Mouse (Mus musculus): ENCODE measurements around the gene Atrnl1. TPM values are rescaled to one million over a fixed set of nuclear protein-coding genes. Genes with fewer than 3 reads are reported as not detected.

Atrnl1 gene
- polyA plus RNA-seq, 1 experiment from 2014 or later: 8.1 TPM

DNA sequence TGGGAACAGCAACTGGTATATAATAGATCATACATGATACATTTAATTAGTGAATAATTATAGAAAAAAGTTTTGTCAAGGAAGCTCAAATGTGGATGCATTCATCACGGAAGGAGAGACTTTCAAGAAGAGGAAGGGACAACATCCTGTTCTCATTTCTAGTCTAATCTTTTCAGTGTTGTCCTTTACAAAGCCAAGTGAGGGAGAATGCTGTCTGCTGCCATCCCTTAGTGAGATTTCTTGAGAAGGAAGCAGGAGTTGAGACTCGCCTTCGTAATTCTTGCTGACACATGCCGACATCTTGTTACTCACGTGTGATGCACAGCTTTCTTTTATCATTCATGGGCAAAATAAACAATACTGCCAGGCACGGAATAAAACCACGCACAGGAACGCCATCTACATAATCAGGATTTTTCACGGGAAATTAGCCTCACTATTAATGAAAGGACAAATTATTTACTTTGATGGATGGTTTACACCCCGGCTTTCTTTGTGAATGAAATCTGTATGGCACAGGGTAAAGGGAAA lies 316.2 kb downstream of the Atrnl1 start:
- H3K36me3 ChIP-seq (ENCODE audit: insufficient read depth, low read length): no peaks in the 10 kb centered on the region
- no peak for DNase-seq (ENCODE audit: low spot score)
- 29% methylated on average over 10 of the region's 10 CpGs for WGBS
- no peaks in the 10 kb centered on the region for H3K4me1 ChIP-seq (replicated peaks; ENCODE audit: insufficient read depth, low read length)
- no peaks in the 10 kb centered on the region for H3K9me3 ChIP-seq (replicated peaks; ENCODE audit: low read length)
- no peaks in the 10 kb centered on the region for H3K27me3 ChIP-seq (ENCODE audit: insufficient read depth, low read length)
- no peak overlapping the region for H3K27ac ChIP-seq
- H3K4me3 ChIP-seq (replicated peaks; ENCODE audit: low read depth, low read length): no peak overlapping the region
- ATAC-seq (replicated peaks; ENCODE audit: low FRiP score, low read depth): no peak
- TF ChIP-seq CTCF (IDR thresholded peaks at IDR 0.05; ENCODE audit: low read depth): no peak
- H3K9ac ChIP-seq (ENCODE audit: low read depth, low read length): no peak overlapping the region
- no peak overlapping the region for H3K4me2 ChIP-seq (ENCODE audit: low read length)

DNA sequence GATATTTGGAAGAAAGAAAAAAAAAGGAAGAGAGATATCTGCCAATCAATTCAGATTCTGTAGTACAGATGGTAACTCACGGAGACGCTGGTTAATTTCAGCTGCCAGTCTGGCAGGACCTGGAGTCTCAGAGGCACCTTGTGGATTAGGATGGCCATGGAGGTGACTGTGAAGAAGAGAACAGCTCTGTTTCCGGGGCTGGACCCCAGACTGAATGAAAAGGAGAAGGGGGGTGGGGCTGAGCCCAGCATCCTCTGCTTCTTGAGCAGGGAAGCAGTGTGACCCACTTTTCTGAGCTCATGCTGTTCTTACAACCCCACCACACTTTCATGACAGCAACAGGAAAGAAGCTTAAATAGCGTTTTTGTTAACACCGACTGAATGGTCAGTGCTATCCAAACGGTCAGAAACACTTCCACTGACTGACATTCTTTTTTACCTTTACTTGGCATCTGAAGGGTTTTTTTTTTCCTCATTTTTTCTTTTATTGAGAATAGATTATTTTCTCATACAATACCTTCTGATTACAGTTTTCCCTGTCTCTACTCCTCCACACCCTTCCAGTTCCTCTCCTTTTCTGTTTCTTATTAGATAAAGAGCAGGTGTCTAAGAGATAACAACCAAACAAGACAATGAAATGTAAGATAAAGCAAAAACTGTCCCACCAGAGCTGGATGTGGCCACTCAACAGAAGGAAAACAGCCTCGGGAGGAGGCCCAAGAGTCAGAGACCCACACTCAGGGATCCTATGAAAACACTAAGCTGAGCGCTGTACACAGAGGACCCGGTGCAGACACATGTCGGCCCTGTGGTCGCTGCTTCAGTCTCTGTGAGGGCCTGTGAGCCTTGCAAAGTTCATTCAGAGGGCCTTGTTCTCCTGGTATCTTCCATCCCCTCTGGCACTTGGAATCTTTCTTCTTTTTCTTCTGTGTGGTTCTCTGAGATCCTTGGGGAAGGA lies 317.0 kb downstream of the Atrnl1 start:
- ATAC-seq (replicated peaks; ENCODE audit: low FRiP score, low read depth): no peak
- no peaks in the 10 kb centered on the region for H3K27me3 ChIP-seq (ENCODE audit: insufficient read depth, low read length)
- no peaks in the 10 kb centered on the region for H3K9me3 ChIP-seq (replicated peaks; ENCODE audit: low read length)
- DNase-seq (ENCODE audit: low spot score): no peak
- WGBS: 66% methylated on average over 11 of the region's 11 CpGs
- no peak overlapping the region for H3K27ac ChIP-seq
- H3K4me2 ChIP-seq (ENCODE audit: low read length): no peak overlapping the region
- no peak for TF ChIP-seq CTCF (IDR thresholded peaks at IDR 0.05; ENCODE audit: low read depth)
- H3K36me3 ChIP-seq (ENCODE audit: insufficient read depth, low read length): no peaks in the 10 kb centered on the region
- no peak overlapping the region for H3K4me3 ChIP-seq (replicated peaks; ENCODE audit: low read depth, low read length)
- H3K4me1 ChIP-seq (replicated peaks; ENCODE audit: insufficient read depth, low read length): no peaks in the 10 kb centered on the region
- H3K9ac ChIP-seq (ENCODE audit: low read depth, low read length): no peak overlapping the region

DNA sequence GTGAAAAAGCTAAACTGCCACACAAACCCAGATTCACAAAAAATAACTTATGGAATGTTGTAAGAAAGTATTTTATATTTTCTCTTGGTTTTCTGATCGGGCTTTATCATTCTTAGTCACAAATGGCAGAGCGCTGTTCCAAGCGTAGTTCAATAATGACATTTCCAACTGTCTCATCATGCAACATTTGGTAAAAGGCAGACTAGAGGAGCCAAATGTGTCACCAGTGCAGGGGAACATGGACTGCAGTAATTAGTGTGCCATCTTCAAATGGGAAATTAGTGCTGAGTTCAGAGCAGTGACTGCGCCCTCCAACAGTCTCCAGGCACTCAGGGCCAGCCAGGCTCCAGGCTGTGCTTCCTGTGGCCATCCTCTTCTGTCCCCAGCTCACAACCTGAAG lies 320.8 kb downstream of the Atrnl1 start:
- H3K9ac ChIP-seq (ENCODE audit: low read depth, low read length): no peak overlapping the region
- no peaks in the 10 kb centered on the region for H3K4me1 ChIP-seq (replicated peaks; ENCODE audit: insufficient read depth, low read length)
- TF ChIP-seq CTCF (IDR thresholded peaks at IDR 0.05; ENCODE audit: low read depth): no peak
- H3K27ac ChIP-seq: no peak overlapping the region
- no peak for DNase-seq (ENCODE audit: low spot score)
- H3K4me3 ChIP-seq (replicated peaks; ENCODE audit: low read depth, low read length): no peak overlapping the region
- ATAC-seq (replicated peaks; ENCODE audit: low FRiP score, low read depth): no peak
- H3K27me3 ChIP-seq (ENCODE audit: insufficient read depth, low read length): no peaks in the 10 kb centered on the region
- WGBS: 97% methylated on average over 4 of the region's 4 CpGs
- no peak overlapping the region for H3K4me2 ChIP-seq (ENCODE audit: low read length)
- no peaks in the 10 kb centered on the region for H3K9me3 ChIP-seq (replicated peaks; ENCODE audit: low read length)
- no peaks in the 10 kb centered on the region for H3K36me3 ChIP-seq (ENCODE audit: insufficient read depth, low read length)

DNA sequence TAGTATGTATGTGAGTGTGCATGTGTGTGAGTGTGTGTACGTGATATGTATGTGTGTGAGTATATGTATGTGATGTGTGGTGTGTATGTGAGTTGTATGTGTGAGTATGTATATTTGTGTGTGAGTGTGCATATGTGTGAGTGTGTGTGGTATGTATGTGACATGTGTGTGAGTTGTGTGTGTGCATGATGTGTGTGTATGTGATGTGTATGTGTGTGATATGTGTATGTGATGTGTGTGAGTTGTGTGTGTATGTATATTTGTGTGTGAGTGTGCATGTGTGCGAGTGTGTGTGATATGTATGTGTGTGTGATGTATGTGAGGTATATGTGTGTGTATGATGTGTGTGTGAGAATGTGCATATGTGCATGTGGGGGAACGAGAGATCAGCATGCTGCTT lies 326.0 kb downstream of the Atrnl1 start:
- no peak overlapping the region for H3K27ac ChIP-seq
- no peaks in the 10 kb centered on the region for H3K9me3 ChIP-seq (replicated peaks; ENCODE audit: low read length)
- H3K9ac ChIP-seq (ENCODE audit: low read depth, low read length): no peak overlapping the region
- H3K27me3 ChIP-seq (ENCODE audit: insufficient read depth, low read length): no peaks in the 10 kb centered on the region
- ATAC-seq (replicated peaks; ENCODE audit: low FRiP score, low read depth) (no peak), DNase-seq (ENCODE audit: low spot score) (no peak)
- WGBS: 84% methylated on average over 3 of the region's 3 CpGs
- H3K36me3 ChIP-seq (ENCODE audit: insufficient read depth, low read length): no peaks in the 10 kb centered on the region
- H3K4me1 ChIP-seq (replicated peaks; ENCODE audit: insufficient read depth, low read length): no peaks in the 10 kb centered on the region
- H3K4me3 ChIP-seq (replicated peaks; ENCODE audit: low read depth, low read length): no peak overlapping the region
- H3K4me2 ChIP-seq (ENCODE audit: low read length): no peak overlapping the region
- no peak for TF ChIP-seq CTCF (IDR thresholded peaks at IDR 0.05; ENCODE audit: low read depth)

DNA sequence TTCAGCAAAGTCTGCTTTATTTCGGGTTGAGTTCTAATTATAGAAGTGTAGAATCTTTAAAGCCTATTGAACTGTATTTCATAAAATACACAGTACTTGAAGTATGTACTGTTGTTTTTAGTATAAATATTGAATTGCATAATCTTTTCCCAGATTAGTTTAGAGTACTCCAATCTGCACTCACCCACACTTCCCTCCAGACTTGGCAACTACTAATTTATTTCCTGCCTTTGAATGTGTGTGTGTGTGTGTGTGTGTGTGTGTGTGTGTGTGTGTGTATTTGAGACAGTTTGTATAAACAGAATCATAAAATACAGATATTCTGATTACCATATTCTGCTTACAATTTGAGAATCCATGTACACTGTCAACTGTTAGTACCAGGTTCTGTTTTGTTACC lies 328.3 kb downstream of the Atrnl1 start:
- H3K9ac ChIP-seq (ENCODE audit: low read depth, low read length): no peak overlapping the region
- H3K4me2 ChIP-seq (ENCODE audit: low read length): no peak overlapping the region
- no peaks in the 10 kb centered on the region for H3K9me3 ChIP-seq (replicated peaks; ENCODE audit: low read length)
- no peaks in the 10 kb centered on the region for H3K36me3 ChIP-seq (ENCODE audit: insufficient read depth, low read length)
- ATAC-seq (replicated peaks; ENCODE audit: low FRiP score, low read depth) (no peak), DNase-seq (ENCODE audit: low spot score) (peak; percentile 6)
- WGBS: 65% methylated on average over 1 of the region's 1 CpGs
- no peak overlapping the region for H3K27ac ChIP-seq
- no peaks in the 10 kb centered on the region for H3K27me3 ChIP-seq (ENCODE audit: insufficient read depth, low read length)
- TF ChIP-seq CTCF (IDR thresholded peaks at IDR 0.05; ENCODE audit: low read depth): no peak
- H3K4me1 ChIP-seq (replicated peaks; ENCODE audit: insufficient read depth, low read length): no peaks in the 10 kb centered on the region
- H3K4me3 ChIP-seq (replicated peaks; ENCODE audit: low read depth, low read length): no peak overlapping the region

DNA sequence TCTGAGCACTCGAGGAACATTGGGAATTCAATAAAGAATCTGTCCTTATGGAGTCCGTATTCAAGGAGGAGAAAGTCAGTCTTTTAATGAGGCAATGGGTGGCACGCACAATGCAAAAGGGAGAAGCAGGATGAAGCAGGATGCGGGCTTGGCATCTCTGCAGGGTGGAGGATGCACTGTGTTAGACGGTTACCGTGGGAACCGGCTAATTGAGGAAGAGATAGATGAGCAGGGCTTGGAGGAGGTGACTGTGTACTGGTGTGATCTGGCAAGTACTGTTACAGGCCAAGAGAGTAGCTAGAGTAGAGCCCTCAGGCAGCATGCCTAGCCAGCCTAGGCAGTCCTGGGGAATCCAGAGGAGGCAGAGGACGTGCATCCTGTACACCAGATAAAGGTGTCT lies 330.7 kb downstream of the Atrnl1 start:
- no peaks in the 10 kb centered on the region for H3K4me1 ChIP-seq (replicated peaks; ENCODE audit: insufficient read depth, low read length)
- H3K9me3 ChIP-seq (replicated peaks; ENCODE audit: low read length): no peaks in the 10 kb centered on the region
- no peak for TF ChIP-seq CTCF (IDR thresholded peaks at IDR 0.05; ENCODE audit: low read depth)
- no peaks in the 10 kb centered on the region for H3K36me3 ChIP-seq (ENCODE audit: insufficient read depth, low read length)
- H3K4me2 ChIP-seq (ENCODE audit: low read length): no peak overlapping the region
- no peaks in the 10 kb centered on the region for H3K27me3 ChIP-seq (ENCODE audit: insufficient read depth, low read length)
- H3K9ac ChIP-seq (ENCODE audit: low read depth, low read length): no peak overlapping the region
- H3K4me3 ChIP-seq (replicated peaks; ENCODE audit: low read depth, low read length): no peak overlapping the region
- no peak for DNase-seq (ENCODE audit: low spot score)
- no peak overlapping the region for H3K27ac ChIP-seq
- WGBS: 77% methylated on average over 8 of the region's 8 CpGs
- no peak for ATAC-seq (replicated peaks; ENCODE audit: low FRiP score, low read depth)
